In genomic region chr5:77217724-77218123, GRCm38 (mm10) we compare ENCODE assay signal across 8 mouse cellular contexts. TPM values are rescaled to one million over a fixed set of nuclear protein-coding genes. Genes with fewer than 3 reads are reported as not detected.
DNase-seq lines count a peak whose midpoint lies in the region; ATAC-seq and TF ChIP-seq lines count a peak whose summit lies in the region.

No protein-coding gene starts in this region.

- no peak for DNase-seq in forebrain, embryonic 10.5 days (ENCODE audit: extremely low spot score, low spot score)
- DNase-seq in midbrain, embryonic 10.5 days (ENCODE audit: low spot score): no peak
- no peak for DNase-seq in gastrocnemius, postnatal 4 days (ENCODE audit: low spot score in 2 of 2)
- no peak for DNase-seq in left cerebral cortex, adult 9 months (ENCODE audit: low spot score in 2 of 2)

- H3K9me3 ChIP-seq in forebrain, embryonic 10.5 days: no peaks in the 10 kb centered on the region
- 0 out of 2 replicates have a peak, but pooled peaks cover 2% of the 10 kb centered on the region for H3K9me3 ChIP-seq in forebrain, embryonic 16.5 days (ENCODE audit: control insufficient read depth, low read length)
- no peaks in the 10 kb centered on the region for H3K9me3 ChIP-seq in midbrain, embryonic 13.5 days
- H3K9me3 ChIP-seq in midbrain, embryonic 10.5 days (replicated peaks): no peaks in the 10 kb centered on the region
- H3K9me3 ChIP-seq in intestine, postnatal 0 days (ENCODE audit: control insufficient read depth): 0 out of 2 replicates have a peak, but pooled peaks cover 2% of the 10 kb centered on the region
- no peaks in the 10 kb centered on the region for H3K9me3 ChIP-seq in stomach, embryonic 15.5 days

- WGBS in forebrain, embryonic 10.5 days: 36% methylated on average over 2 of the region's 2 CpGs
- 11% methylated on average over 2 of the region's 2 CpGs for WGBS in forebrain, embryonic 16.5 days
- 7% methylated on average over 2 of the region's 2 CpGs for WGBS in midbrain, embryonic 13.5 days
- 18% methylated on average over 2 of the region's 2 CpGs for WGBS in midbrain, embryonic 10.5 days
- WGBS in intestine, postnatal 0 days: 15% methylated on average over 2 of the region's 2 CpGs
- WGBS in stomach, embryonic 15.5 days: 8% methylated on average over 2 of the region's 2 CpGs

- no peak for TF ChIP-seq CTCF in intestine, postnatal 0 days (IDR thresholded peaks at IDR 0.05; ENCODE audit: low read depth)

- H3K4me2 ChIP-seq in forebrain, embryonic 16.5 days (ENCODE audit: low read length): no peak overlapping the region
- no peak overlapping the region for H3K4me2 ChIP-seq in midbrain, embryonic 13.5 days (replicated peaks)
- H3K4me2 ChIP-seq in intestine, postnatal 0 days (replicated peaks; ENCODE audit: low read depth): peak overlapping the region; percentile 52; the same call in 1 of the 2 replicates
- peak overlapping the region; percentile 44; the same call in 1 of the 2 replicates for H3K4me2 ChIP-seq in stomach, embryonic 15.5 days

- peak overlapping the region; percentile 22; the same call in 1 of the 2 replicates for H3K4me3 ChIP-seq in forebrain, embryonic 10.5 days
- no peak overlapping the region for H3K4me3 ChIP-seq in forebrain, embryonic 16.5 days (replicated peaks; ENCODE audit: low read length)
- H3K4me3 ChIP-seq in midbrain, embryonic 13.5 days (replicated peaks): no peak overlapping the region
- H3K4me3 ChIP-seq in midbrain, embryonic 10.5 days: no peak overlapping the region
- 0 out of 2 replicates have a peak overlapping the region, but pooled peaks have one; percentile 16 for H3K4me3 ChIP-seq in intestine, postnatal 0 days (ENCODE audit: low read depth, low read length)
- H3K4me3 ChIP-seq in stomach, embryonic 15.5 days (replicated peaks): no peak overlapping the region

- no peak overlapping the region for H3K27ac ChIP-seq in forebrain, embryonic 10.5 days
- no peak overlapping the region for H3K27ac ChIP-seq in forebrain, embryonic 16.5 days (ENCODE audit: low read length)
- H3K27ac ChIP-seq in midbrain, embryonic 13.5 days: no peak overlapping the region
- no peak overlapping the region for H3K27ac ChIP-seq in midbrain, embryonic 10.5 days (replicated peaks)
- H3K27ac ChIP-seq in intestine, postnatal 0 days (ENCODE audit: low read depth, low read length): no peak overlapping the region
- H3K27ac ChIP-seq in stomach, embryonic 15.5 days: no peak overlapping the region

- H3K9ac ChIP-seq in forebrain, embryonic 16.5 days (replicated peaks; ENCODE audit: low read depth, low read length): no peak overlapping the region
- H3K9ac ChIP-seq in midbrain, embryonic 13.5 days (replicated peaks): no peak overlapping the region
- no peak overlapping the region for H3K9ac ChIP-seq in intestine, postnatal 0 days (ENCODE audit: low read depth, low read length)
- no peak overlapping the region for H3K9ac ChIP-seq in stomach, embryonic 15.5 days

- H3K36me3 ChIP-seq in forebrain, embryonic 10.5 days (replicated peaks): no peaks in the 10 kb centered on the region
- H3K36me3 ChIP-seq in forebrain, embryonic 16.5 days (ENCODE audit: control insufficient read depth, insufficient read depth): no peaks in the 10 kb centered on the region
- H3K36me3 ChIP-seq in midbrain, embryonic 13.5 days: no peaks in the 10 kb centered on the region
- H3K36me3 ChIP-seq in midbrain, embryonic 10.5 days: no peaks in the 10 kb centered on the region
- no peaks in the 10 kb centered on the region for H3K36me3 ChIP-seq in intestine, postnatal 0 days (ENCODE audit: control insufficient read depth, insufficient read depth)
- no peaks in the 10 kb centered on the region for H3K36me3 ChIP-seq in stomach, embryonic 15.5 days

- no peak for ATAC-seq in forebrain, embryonic 16.5 days
- ATAC-seq in midbrain, embryonic 13.5 days: 0 out of 2 replicates have a peak, but pooled peaks have one; percentile 14
- ATAC-seq in intestine, postnatal 0 days: 0 out of 2 replicates have a peak, but pooled peaks have one; percentile 25
- peak; percentile 39; the same call in 1 of the 2 replicates for ATAC-seq in stomach, embryonic 15.5 days (ENCODE audit: insufficient read depth, low FRiP score, low read depth)

- peaks cover 7% of the 10 kb centered on the region for H3K4me1 ChIP-seq in forebrain, embryonic 10.5 days
- H3K4me1 ChIP-seq in forebrain, embryonic 16.5 days (replicated peaks; ENCODE audit: control insufficient read depth, insufficient read depth, low read length): no peaks in the 10 kb centered on the region; the same call in 1 of the 2 replicates
- H3K4me1 ChIP-seq in midbrain, embryonic 13.5 days (replicated peaks): no peaks in the 10 kb centered on the region
- H3K4me1 ChIP-seq in midbrain, embryonic 10.5 days: peaks cover 3% of the 10 kb centered on the region; the same call in 1 of the 2 replicates
- H3K4me1 ChIP-seq in intestine, postnatal 0 days (replicated peaks; ENCODE audit: control insufficient read depth, insufficient read depth, low read length): no peaks in the 10 kb centered on the region
- no peaks in the 10 kb centered on the region for H3K4me1 ChIP-seq in stomach, embryonic 15.5 days

- H3K27me3 ChIP-seq in forebrain, embryonic 10.5 days (ENCODE audit: poor library complexity, severe bottlenecking): no peaks in the 10 kb centered on the region
- H3K27me3 ChIP-seq in forebrain, embryonic 16.5 days (replicated peaks; ENCODE audit: control insufficient read depth, insufficient read depth, low read length): no peaks in the 10 kb centered on the region
- H3K27me3 ChIP-seq in midbrain, embryonic 13.5 days: no peaks in the 10 kb centered on the region
- H3K27me3 ChIP-seq in midbrain, embryonic 10.5 days (ENCODE audit: low read depth, poor library complexity, severe bottlenecking): no peaks in the 10 kb centered on the region
- H3K27me3 ChIP-seq in intestine, postnatal 0 days (replicated peaks; ENCODE audit: control insufficient read depth, insufficient read depth, low read length): no peaks in the 10 kb centered on the region
- no peaks in the 10 kb centered on the region for H3K27me3 ChIP-seq in stomach, embryonic 15.5 days (replicated peaks)

RNA-seq across cellular contexts. Expression of gene Spink2, which starts 6.5 kb away (rescaled TPM):
- polyA plus RNA-seq in forebrain, embryonic 10.5 days (2016; fragmentation: Nextera tagmentation; extraction: Ambion mirVana): 0.64 and 1.1 TPM in 2 replicates
- 0.35 and 0.61 TPM in 2 replicates for polyA plus RNA-seq in forebrain, embryonic 16.5 days (2015; fragmentation: Nextera tagmentation; extraction: Ambion mirVana)
- polyA plus RNA-seq in midbrain, embryonic 13.5 days (2015; fragmentation: Nextera tagmentation; extraction: Ambion mirVana): 0.48 TPM in 1 of 2 replicates, not detected in the other
- 0.53 and 0.86 TPM in 2 replicates for polyA plus RNA-seq in midbrain, embryonic 10.5 days (2016; fragmentation: Nextera tagmentation; extraction: Ambion mirVana)
- 1.3 and 1.4 TPM in 2 replicates for polyA plus RNA-seq in intestine, postnatal 0 days (2015; fragmentation: Nextera tagmentation; extraction: Ambion mirVana)
- polyA plus RNA-seq in stomach, embryonic 15.5 days (2015; fragmentation: Nextera tagmentation; extraction: Ambion mirVana): 1.6 and 1.9 TPM in 2 replicates
- 1 to 10 TPM; 2.7 to 4.0 TPM for total RNA-seq in gastrocnemius, postnatal 4 days (2021)

RNA-seq across cellular contexts. Expression of gene Rest, which starts 47.6 kb away (rescaled TPM):
- 21.6 and 22.3 TPM in 2 replicates for polyA plus RNA-seq in forebrain, embryonic 10.5 days (2016; fragmentation: Nextera tagmentation; extraction: Ambion mirVana)
- 6.7 and 8.1 TPM in 2 replicates for polyA plus RNA-seq in forebrain, embryonic 16.5 days (2015; fragmentation: Nextera tagmentation; extraction: Ambion mirVana)
- 8.0 and 8.5 TPM in 2 replicates for polyA plus RNA-seq in midbrain, embryonic 13.5 days (2015; fragmentation: Nextera tagmentation; extraction: Ambion mirVana)
- 17.8 and 19.5 TPM in 2 replicates for polyA plus RNA-seq in midbrain, embryonic 10.5 days (2016; fragmentation: Nextera tagmentation; extraction: Ambion mirVana)
- polyA plus RNA-seq in intestine, postnatal 0 days (2015; fragmentation: Nextera tagmentation; extraction: Ambion mirVana): 13.2 and 15.0 TPM in 2 replicates
- polyA plus RNA-seq in stomach, embryonic 15.5 days (2015; fragmentation: Nextera tagmentation; extraction: Ambion mirVana): 27.1 and 28.7 TPM in 2 replicates
- 10 to 100 TPM; 26.3 to 26.4 TPM for total RNA-seq in gastrocnemius, postnatal 4 days (2021)

Comparison
In these comparisons a context has a peak if more than half of its experiments do, and no peak if none do; other contexts are left out.
1. H3K4me3 ChIP-seq: peak in forebrain, embryonic 10.5 days (single experiment) and intestine, postnatal 0 days (single experiment); none in forebrain, embryonic 16.5 days (single experiment), midbrain, embryonic 13.5 days (single experiment), midbrain, embryonic 10.5 days (single experiment) and stomach, embryonic 15.5 days (single experiment).
2. H3K4me2 ChIP-seq: peak in intestine, postnatal 0 days (single experiment) and stomach, embryonic 15.5 days (single experiment); none in forebrain, embryonic 16.5 days (single experiment) and midbrain, embryonic 13.5 days (single experiment).